Mouse (Mus musculus): ENCODE measurements around the gene Akap2.
A peak's percentile ranks its signal among the peaks of the same experiment; 100 is the strongest.

Akap2 gene

GRCm38 (mm10) chr4:57717354-57717753, at the start of gene Akap2:
Gene Akap2, plus strand, starts transcription at chr4:57717657.
- DNase-seq (ENCODE audit: low spot score in 2 of 2): no peak

DNA sequence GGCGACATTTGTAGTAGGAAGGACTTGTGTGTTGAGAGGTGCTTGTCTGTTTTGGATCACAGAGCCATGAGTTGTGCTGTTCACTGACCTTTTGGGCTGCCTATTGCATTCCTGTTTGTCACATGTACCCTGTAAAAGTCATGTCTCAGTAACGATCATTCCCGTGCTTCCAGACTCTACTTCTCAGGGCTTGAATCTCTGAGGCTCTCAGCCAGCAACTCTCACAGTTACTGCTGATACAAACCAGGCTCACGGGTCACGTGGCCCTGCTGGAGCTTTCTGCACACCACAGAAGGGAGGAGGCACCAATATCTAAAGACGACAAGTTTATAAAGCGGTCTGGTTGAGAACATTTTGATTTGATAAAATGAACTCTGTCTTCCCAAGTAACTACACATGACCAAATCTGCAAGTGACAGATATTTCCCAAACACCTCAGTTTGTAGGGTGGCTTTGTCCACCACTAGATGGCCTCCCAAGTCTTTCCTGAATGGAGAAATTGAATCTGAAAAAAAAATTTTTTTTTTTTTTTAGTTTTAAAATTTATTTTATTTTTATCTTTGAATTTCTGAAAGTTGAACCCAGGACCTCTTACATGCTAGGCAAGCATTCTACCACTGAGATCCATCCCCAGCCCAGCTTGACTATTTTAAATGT, 46.5 kb upstream of the Akap2 start:
- no peak for DNase-seq (ENCODE audit: low spot score in 2 of 2)

- no peak for DNase-seq (ENCODE audit: low spot score in 2 of 2)
Measured at GRCm38 (mm10) chr4:57672541-57672940, 44.9 kb upstream of the Akap2 start.

GRCm38 (mm10) chr4:57672996-57673906, 44.2 kb upstream of the Akap2 start:
- DNase-seq (ENCODE audit: low spot score in 2 of 2): peak; percentile 79 to 92

DNA sequence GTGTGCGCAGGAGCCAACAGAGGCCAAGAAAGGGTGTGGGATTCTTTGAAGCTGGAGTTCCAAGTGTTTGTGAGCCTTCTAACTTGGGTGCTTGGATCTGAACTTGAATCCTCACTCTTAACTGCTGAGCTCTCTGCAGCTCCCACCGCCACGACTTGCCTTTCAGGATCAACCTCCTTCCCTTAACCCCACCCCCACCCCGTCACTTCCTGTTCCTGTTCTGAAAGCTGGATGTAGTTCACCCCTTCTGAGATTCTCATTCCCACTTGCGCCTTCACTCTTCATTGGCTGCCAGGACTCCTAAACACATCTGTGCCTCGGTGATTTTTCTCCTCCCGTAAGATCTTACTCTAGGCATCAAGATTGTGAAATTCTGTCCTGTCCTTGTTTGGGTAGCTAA, 43.1 kb upstream of the Akap2 start:
- DNase-seq (ENCODE audit: low spot score in 2 of 2): no peak

GRCm38 (mm10) chr4:57675387-57675786, 42.1 kb upstream of the Akap2 start:
- peak in 1 of 2 experiments; percentile 44 for DNase-seq (ENCODE audit: low spot score in 2 of 2)

DNA sequence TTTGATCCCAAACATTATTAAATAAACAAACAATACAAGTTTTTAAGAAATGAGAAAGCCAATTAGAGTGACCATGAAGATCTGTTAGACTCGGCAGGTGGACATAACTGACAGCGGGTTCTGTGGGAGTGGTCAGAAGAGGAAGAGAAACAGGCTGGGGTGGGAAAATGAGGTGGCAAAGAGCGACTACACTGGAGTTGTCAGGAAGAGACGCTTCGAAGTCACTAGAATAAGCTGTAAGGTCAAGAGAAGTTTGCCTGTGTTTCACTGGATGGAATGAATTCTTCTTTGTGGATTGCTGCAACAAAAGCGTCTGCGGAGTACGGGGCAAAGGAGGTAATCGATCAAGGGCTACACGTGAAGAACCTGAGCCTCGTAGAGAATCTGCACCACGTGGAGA, 39.5 kb upstream of the Akap2 start:
- no peak for DNase-seq (ENCODE audit: low spot score in 2 of 2)

DNA sequence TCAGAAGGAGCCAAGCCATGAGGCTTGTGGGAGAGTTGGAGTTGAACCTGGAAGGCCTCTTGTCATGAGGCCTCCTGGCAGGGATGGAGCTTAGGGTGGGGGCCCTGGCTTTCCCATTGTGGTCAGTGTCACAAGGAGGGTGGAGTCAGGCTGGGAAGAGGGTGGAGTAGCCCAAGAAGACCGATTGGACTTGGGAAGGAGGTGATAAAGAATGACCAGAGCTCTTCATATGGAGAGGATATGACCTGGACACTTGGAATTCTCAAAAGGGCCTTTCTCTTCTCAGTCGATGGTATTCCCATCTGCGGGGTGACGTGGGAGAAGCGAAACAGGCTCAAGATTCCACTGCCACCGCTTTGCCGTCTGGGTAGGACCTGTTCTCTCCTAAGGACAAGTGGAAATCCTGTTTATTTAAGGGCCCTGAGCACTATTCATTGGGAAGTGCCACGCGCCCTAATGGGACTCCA, 38.4 kb upstream of the Akap2 start:
- no peak for DNase-seq (ENCODE audit: low spot score in 2 of 2)

GRCm38 (mm10) chr4:57680186-57680585, 37.3 kb upstream of the Akap2 start:
- no peak for DNase-seq (ENCODE audit: low spot score in 2 of 2)

- DNase-seq (ENCODE audit: low spot score in 2 of 2): peak; percentile 55 to 73
Measured at GRCm38 (mm10) chr4:57681511-57681910, 35.9 kb upstream of the Akap2 start.

GRCm38 (mm10) chr4:57682341-57682740, 35.1 kb upstream of the Akap2 start:
- DNase-seq (ENCODE audit: low spot score in 2 of 2): no peak

- no peak for DNase-seq (ENCODE audit: low spot score in 2 of 2)
Measured at GRCm38 (mm10) chr4:57682944-57683343, 34.5 kb upstream of the Akap2 start.

DNA sequence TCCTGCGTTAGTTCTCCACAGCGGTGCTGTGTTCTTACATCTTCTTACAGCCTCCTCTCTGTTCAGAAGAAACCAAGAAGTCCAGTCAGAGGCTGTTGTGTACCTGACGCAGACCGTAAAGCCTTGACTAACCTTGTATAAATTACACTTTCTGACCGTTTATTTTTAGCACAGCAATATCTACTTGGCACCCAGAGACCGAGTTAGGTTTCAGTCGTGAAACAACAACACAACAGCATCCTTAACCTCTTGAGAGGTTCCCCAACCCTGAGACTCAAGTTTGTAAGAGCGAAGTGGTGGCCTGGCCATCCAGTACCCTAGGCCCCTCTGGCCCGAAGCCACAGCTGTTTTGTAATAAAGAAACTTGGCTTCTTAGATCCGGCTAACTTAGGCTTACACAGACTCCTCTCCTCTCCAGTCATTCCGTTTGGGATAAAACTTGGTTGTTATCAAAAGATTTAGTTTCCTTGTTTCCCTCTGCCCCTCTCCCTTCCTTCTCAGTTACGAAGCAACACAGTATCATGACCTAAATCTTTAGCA, 32.7 kb upstream of the Akap2 start:
- DNase-seq (ENCODE audit: low spot score in 2 of 2): no peak

DNA sequence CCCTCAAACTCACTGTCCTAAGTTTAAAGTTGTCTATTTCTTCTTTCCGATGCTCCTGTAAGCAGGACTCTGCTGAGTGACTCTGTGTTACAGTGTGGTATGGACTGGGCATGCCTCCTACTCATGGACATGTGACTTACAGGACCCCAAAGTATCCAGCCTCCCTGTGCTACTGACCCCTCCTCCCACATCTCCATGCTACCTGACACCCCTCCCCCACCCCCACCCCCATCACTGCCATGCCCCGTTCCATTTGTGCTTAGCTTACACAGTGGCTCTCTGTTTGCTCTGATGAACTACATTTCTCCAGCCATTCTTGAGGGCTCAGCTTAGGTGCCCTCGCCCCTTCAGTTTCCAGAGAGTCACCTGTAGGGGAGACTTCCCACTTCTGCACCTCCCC, 30.7 kb upstream of the Akap2 start:
- DNase-seq (ENCODE audit: low spot score in 2 of 2): no peak

GRCm38 (mm10) chr4:57687583-57687982, 29.9 kb upstream of the Akap2 start:
- DNase-seq (ENCODE audit: low spot score in 2 of 2): no peak

- DNase-seq (ENCODE audit: low spot score in 2 of 2): no peak
Measured at GRCm38 (mm10) chr4:57688131-57688530, 29.3 kb upstream of the Akap2 start.

GRCm38 (mm10) chr4:57690001-57690400, 27.5 kb upstream of the Akap2 start:
- no peak for DNase-seq (ENCODE audit: low spot score in 2 of 2)

- no peak for DNase-seq (ENCODE audit: low spot score in 2 of 2)
Measured at GRCm38 (mm10) chr4:57690805-57691204, 26.7 kb upstream of the Akap2 start.

GRCm38 (mm10) chr4:57694356-57695136, 22.9 kb upstream of the Akap2 start:
- DNase-seq (ENCODE audit: low spot score in 2 of 2): no peak

DNA sequence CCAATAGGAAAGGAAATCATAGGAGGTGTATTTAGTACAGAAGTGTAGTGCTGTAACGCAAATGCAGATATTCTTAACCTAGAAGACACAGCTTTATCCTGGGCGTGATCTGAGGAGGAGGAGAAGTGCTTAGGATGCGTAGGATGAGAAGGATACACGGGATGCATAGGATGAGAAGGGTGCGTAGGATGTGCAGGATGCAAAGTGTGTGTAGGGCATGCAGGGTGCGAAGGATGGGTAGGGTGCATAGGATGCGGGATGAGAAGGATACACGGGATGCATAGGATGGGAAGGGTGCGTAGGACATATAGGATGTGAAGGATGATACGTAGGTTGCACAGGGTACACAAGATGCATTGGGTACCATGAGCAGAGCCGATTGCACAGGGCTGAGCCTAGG, 20.5 kb upstream of the Akap2 start:
- DNase-seq (ENCODE audit: low spot score in 2 of 2): no peak

GRCm38 (mm10) chr4:57697918-57698611, 19.4 kb upstream of the Akap2 start:
- DNase-seq (ENCODE audit: low spot score in 2 of 2): no peak
